Mouse (Mus musculus) heart, adult 2 months (tissue): Measurements from ENCODE around the gene Tshr.

ENCODE experiments used
- CTCF ChIP-seq: fragments of 200-600 bp; IDR thresholded peaks from 2 replicates; pipeline ENCODE4 v1.8.1; 2022; ENCODE audit warnings: antibody characterized with exemption, mild to moderate bottlenecking, moderate library complexity
- EP300 ChIP-seq: fragments of 200-500 bp; IDR thresholded peaks from 2 replicates; pipeline ENCODE4 v1.6.1; 2011; ENCODE audit warnings: low read depth, low read length, control low read depth; ENCODE audit not compliant: insufficient read depth
- POLR2A ChIP-seq: fragments of 200-500 bp; IDR thresholded peaks from 2 replicates; pipeline ENCODE4 v1.6.1; 2011; ENCODE audit warnings: mild to moderate bottlenecking, low read depth, low read length, control low read depth; ENCODE audit not compliant: insufficient read depth

GRCm38 (mm10) chr12:91581204-91582070, 197.1 kb downstream of the Tshr start:
- TF ChIP-seq CTCF (no peak), POLR2A (no peak), EP300 (no peak)
